Mouse (Mus musculus): ENCODE results near the gene Ctrc. TPM values are rescaled to one million over a fixed set of nuclear protein-coding genes. Genes with fewer than 3 reads are reported as not detected.

The Ctrc gene
- polyA plus RNA-seq, 1 experiment from 2014 or later, result not detected

- Histone ChIP-seq H3K4me2 (replicated peaks) (no peak overlapping the region), H3K9me3 (no peaks in the 10 kb centered on the region), H3K27ac (replicated peaks) (peak overlapping the region; percentile 84), H3K36me3 (peaks cover 65% of the 10 kb centered on the region), H3K4me3 (no peak overlapping the region), H3K9ac (replicated peaks) (no peak overlapping the region), H3K4me1 (peaks cover 21% of the 10 kb centered on the region), H3K27me3 (no peaks in the 10 kb centered on the region)
- 70% methylated on average over 19 of the region's 19 CpGs for WGBS
- peak; percentile 32; the same call in 1 of the 2 replicates for ATAC-seq (replicated peaks)
These were observed 78.7 kb downstream of the Ctrc start for GRCm38 (mm10) chr4:141767353-141768036.

DNA sequence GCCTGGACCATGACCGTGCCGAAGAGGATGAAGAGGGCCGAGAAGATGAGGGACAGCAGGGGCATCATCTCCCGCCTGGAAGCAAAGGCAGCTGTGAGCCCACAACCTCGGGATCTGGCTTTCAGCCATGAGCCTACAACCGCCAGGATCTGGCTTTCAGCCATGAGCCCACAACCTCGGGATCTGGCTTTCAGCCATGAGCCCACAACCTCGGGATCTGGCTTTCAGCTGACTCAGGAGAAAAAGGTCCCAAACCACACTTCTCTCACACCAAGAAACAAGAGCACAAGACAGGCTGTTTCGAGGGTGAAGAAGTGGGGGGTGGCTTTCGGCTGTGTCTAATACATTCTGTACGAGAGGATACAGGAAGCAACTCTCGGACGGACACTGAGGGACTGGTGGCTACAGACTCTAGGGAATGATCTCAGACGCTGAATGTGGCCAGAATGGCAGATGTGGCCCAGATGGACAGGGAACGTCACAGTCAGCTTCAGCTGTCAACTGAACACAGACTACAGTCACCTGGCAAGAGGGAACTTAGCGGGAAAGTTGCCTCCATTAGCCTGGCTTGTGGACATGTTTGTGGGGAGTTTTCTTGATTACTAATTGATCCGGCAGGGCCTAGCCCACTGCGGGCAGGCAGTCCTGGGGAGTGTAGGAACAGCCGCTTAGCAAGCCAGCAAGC lies 79.3 kb downstream of the Ctrc start:
- Histone ChIP-seq H3K9ac (replicated peaks) (no peak overlapping the region; the same call in 1 of the 2 replicates), H3K4me2 (replicated peaks) (peak overlapping the region; percentile 7; the same call in 1 of the 2 replicates), H3K27me3 (no peaks in the 10 kb centered on the region), H3K36me3 (peaks cover 70% of the 10 kb centered on the region), H3K4me1 (peaks cover 21% of the 10 kb centered on the region), H3K27ac (replicated peaks) (peak overlapping the region; percentile 84), H3K4me3 (no peak overlapping the region), H3K9me3 (no peaks in the 10 kb centered on the region)
- ATAC-seq (replicated peaks), result peak; percentile 78
- WGBS, result 31% methylated on average over 19 of the region's 19 CpGs

GRCm38 (mm10) chr4:141766316-141766667 lies 79.9 kb downstream of the Ctrc start:
- H3K4me2 ChIP-seq (replicated peaks), result peak overlapping the region; percentile 7; the same call in 1 of the 2 replicates
- H3K4me1 ChIP-seq, result peaks cover 21% of the 10 kb centered on the region
- peak overlapping the region; percentile 84 for H3K27ac ChIP-seq (replicated peaks)
- no peak overlapping the region for H3K4me3 ChIP-seq
- H3K9me3 ChIP-seq, result no peaks in the 10 kb centered on the region
- no peaks in the 10 kb centered on the region for H3K27me3 ChIP-seq
- WGBS, result 44% methylated on average over 8 of the region's 8 CpGs
- H3K9ac ChIP-seq (replicated peaks), result no peak overlapping the region; the same call in 1 of the 2 replicates
- H3K36me3 ChIP-seq, result peaks cover 73% of the 10 kb centered on the region
- peak; percentile 53 for ATAC-seq (replicated peaks)

DNA sequence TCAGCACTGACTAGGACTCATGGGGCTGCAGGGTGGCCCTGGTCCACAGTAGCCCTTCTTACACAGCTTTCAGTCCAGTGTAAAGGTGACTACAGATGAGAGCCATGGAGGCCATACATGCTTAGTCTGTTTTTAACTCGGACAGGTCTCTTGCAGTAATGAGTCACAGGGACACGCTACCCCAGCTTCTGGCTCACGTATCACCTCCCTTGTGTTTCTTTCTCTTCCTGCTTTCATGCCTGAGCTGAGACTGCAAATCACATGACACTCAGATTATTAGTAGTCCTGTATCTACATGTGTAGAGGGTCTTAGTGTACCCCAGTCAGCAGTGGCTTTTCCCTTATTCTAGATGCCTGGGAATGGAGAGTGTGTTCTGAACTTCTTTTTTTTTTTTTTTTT lies 81.2 kb downstream of the Ctrc start:
- WGBS, result 90% methylated on average over 3 of the region's 3 CpGs
- H3K27ac ChIP-seq (replicated peaks), result no peak overlapping the region
- no peaks in the 10 kb centered on the region for H3K9me3 ChIP-seq
- H3K9ac ChIP-seq (replicated peaks), result no peak overlapping the region
- no peaks in the 10 kb centered on the region for H3K27me3 ChIP-seq
- H3K36me3 ChIP-seq, result peaks cover 60% of the 10 kb centered on the region
- no peak overlapping the region for H3K4me2 ChIP-seq (replicated peaks)
- no peak overlapping the region for H3K4me3 ChIP-seq
- no peak for ATAC-seq (replicated peaks)
- peaks cover 21% of the 10 kb centered on the region for H3K4me1 ChIP-seq

Other genes starting within 250 kb of the Ctrc start
- 17.4 and 22.6 TPM in 2 replicates for gene Fblim1, start 240.3 kb downstream of the Ctrc start, polyA plus RNA-seq (2015; fragmentation: Nextera tagmentation; extraction: Ambion mirVana)
- 0.17 TPM in 2 replicates for gene Tmem82, start 227.7 kb downstream of the Ctrc start, polyA plus RNA-seq (2015; fragmentation: Nextera tagmentation; extraction: Ambion mirVana)
- 0.06 and 0.14 TPM in 2 replicates for gene Slc25a34, start 222.5 kb downstream of the Ctrc start, polyA plus RNA-seq (2015; fragmentation: Nextera tagmentation; extraction: Ambion mirVana)
- 7.6 TPM in 2 replicates for gene Plekhm2, start 181.5 kb downstream of the Ctrc start, polyA plus RNA-seq (2015; fragmentation: Nextera tagmentation; extraction: Ambion mirVana)
- not detected in 2 replicates for gene Rsc1a1, start 160.8 kb downstream of the Ctrc start, polyA plus RNA-seq (2015; fragmentation: Nextera tagmentation; extraction: Ambion mirVana)
- gene Ddi2, start 122.9 kb downstream of the Ctrc start, polyA plus RNA-seq (2015; fragmentation: Nextera tagmentation; extraction: Ambion mirVana), result 14.6 and 15.3 TPM in 2 replicates
- not detected in 2 replicates for gene Agmat, start 99.7 kb downstream of the Ctrc start, polyA plus RNA-seq (2015; fragmentation: Nextera tagmentation; extraction: Ambion mirVana)
- 5.2 and 5.3 TPM in 2 replicates for gene Dnajc16, start 55.4 kb downstream of the Ctrc start, polyA plus RNA-seq (2015; fragmentation: Nextera tagmentation; extraction: Ambion mirVana)
- gene Casp9, start 52.7 kb downstream of the Ctrc start, polyA plus RNA-seq (2015; fragmentation: Nextera tagmentation; extraction: Ambion mirVana), result 14.9 and 18.2 TPM in 2 replicates
- not detected in 2 replicates for gene Cela2a, start 20.2 kb downstream of the Ctrc start, polyA plus RNA-seq (2015; fragmentation: Nextera tagmentation; extraction: Ambion mirVana)
- gene Efhd2, start 28.6 kb upstream of the Ctrc start, polyA plus RNA-seq (2015; fragmentation: Nextera tagmentation; extraction: Ambion mirVana), result 82.8 and 84.3 TPM in 2 replicates
- 1.5 and 3.7 TPM in 2 replicates for gene Fhad1, start 168.7 kb upstream of the Ctrc start, polyA plus RNA-seq (2015; fragmentation: Nextera tagmentation; extraction: Ambion mirVana)
- 6.5 and 6.6 TPM in 2 replicates for gene Tmem51, start 237.9 kb upstream of the Ctrc start, polyA plus RNA-seq (2015; fragmentation: Nextera tagmentation; extraction: Ambion mirVana)

Measured in forebrain, embryonic 15.5 days (tissue).